Mouse (Mus musculus) hindbrain, embryonic 13.5 days (tissue): ENCODE measurements around the gene Lrp6. TPM values are rescaled to one million over a fixed set of nuclear protein-coding genes. Genes with fewer than 3 reads are reported as not detected.

ENCODE experiments used
- ATAC-seq: fragments of 200-750 bp; cut with Nextera tagmentation; 2 replicates; pipeline ENCODE4 v1.8.0; 2017; ENCODE audit warnings: moderate TSS enrichment; ENCODE audit not compliant: low FRiP score
- H3K27ac ChIP-seq: fragments of 300-500 bp; sonication (generic); 2 replicates; pipeline ENCODE4 v1.5.1; 2015; ENCODE audit warnings: inconsistent platforms, mild to moderate bottlenecking, moderate library complexity
- H3K27me3 ChIP-seq: fragments of 300-500 bp; sonication (generic); 2 replicates; pipeline ENCODE4 v1.6.1; 2015; ENCODE audit warnings: mild to moderate bottlenecking, inconsistent platforms
- H3K36me3 ChIP-seq: fragments of 300-500 bp; sonication (generic); 2 replicates; pipeline ENCODE4 v1.6.1; 2015; ENCODE audit warnings: mild to moderate bottlenecking, inconsistent platforms
- H3K4me1 ChIP-seq: fragments of 300-500 bp; sonication (generic); replicated peaks from 2 replicates; pipeline ENCODE4 v1.6.1; 2015; ENCODE audit warnings: inconsistent platforms
- H3K4me2 ChIP-seq: fragments of 300-500 bp; sonication (generic); 2 replicates; pipeline ENCODE4 v1.6.1; 2015; ENCODE audit warnings: inconsistent platforms, mild to moderate bottlenecking, moderate library complexity
- H3K4me3 ChIP-seq: fragments of 300-500 bp; sonication (generic); 2 replicates; pipeline ENCODE4 v1.5.1; 2015; ENCODE audit warnings: mild to moderate bottlenecking, inconsistent platforms
- H3K9ac ChIP-seq: fragments of 300-500 bp; sonication (generic); 2 replicates; pipeline ENCODE4 v1.6.1; 2015; ENCODE audit warnings: mild to moderate bottlenecking, inconsistent platforms
- H3K9me3 ChIP-seq: fragments of 300-500 bp; sonication (generic); 2 replicates; pipeline ENCODE4 v1.6.1; 2016; ENCODE audit warnings: inconsistent platforms
- WGBS: fragments of 180-500 bp; shearing (Covaris S2); methylation state at CpG from one replicate; pipeline ENCODE4 v1.1.7; 2015; 5-methylcytosine and 5-hydroxymethylcytosine counted together
- polyA plus RNA-seq: library from polyadenylated mRNA; unstranded; fragments of >200 nt; fragmentation: Nextera tagmentation; extraction: Ambion mirVana; gene quantifications from 2 replicates; pipeline ENCODE4 v1.2.1, GENCODE M21; 2015

Lrp6 gene
- polyA plus RNA-seq, 1 experiment from 2014 or later, result 22.3 TPM

DNA sequence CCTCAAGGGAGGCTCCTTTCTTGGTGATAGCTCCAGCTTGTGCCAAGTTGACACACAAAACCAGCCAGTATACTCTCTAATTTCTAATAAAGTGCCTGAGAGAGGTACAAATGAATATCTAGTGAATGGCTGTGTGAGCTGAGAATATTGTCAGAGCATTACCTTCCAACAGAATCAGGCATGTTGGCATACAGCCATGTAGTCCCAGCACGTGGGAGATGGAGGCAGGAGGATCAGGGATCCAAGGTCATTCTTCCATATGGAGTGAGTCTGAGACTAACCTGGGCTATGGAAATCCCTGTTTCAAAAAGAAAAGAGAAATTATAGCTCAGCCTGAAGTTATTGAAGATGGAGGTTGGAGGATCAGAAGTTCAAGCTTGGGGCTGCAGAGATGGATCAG, 32.5 kb upstream of the Lrp6 start:
- Histone ChIP-seq H3K27ac (no peak overlapping the region), H3K4me1 (no peaks in the 10 kb centered on the region), H3K4me2 (no peak overlapping the region), H3K36me3 (no peaks in the 10 kb centered on the region), H3K9me3 (no peaks in the 10 kb centered on the region), H3K9ac (no peak overlapping the region), H3K27me3 (no peaks in the 10 kb centered on the region), H3K4me3 (no peak overlapping the region)
- ATAC-seq, result no peak
- 83% methylated on average over 1 of the region's 1 CpGs for WGBS

DNA sequence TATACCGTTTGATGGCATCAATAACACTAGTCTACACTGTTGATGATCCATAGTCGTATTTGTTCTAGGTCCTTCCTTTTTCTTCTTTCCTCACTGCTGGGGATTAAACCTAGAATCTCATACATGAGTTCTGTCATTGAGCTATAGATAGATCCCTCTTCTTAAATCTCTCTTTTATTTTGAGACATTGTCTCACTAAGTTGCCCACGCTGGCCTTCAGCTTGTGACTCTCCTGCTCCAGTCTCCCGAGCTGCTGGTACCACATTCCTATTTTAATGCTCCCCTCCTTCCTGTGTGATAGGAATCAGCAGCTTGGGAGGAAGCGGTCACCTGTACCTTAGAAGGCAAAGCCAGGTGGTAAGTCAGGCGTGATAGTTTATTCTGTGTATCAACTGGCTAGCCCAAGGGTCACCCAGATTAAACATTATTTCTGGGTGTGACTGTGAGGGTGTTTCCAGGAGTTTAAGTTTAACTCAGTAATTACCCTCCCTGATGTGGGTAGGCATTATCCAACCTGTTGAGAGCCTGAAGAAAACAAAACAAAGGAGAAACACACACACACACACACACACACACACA, 31.0 kb upstream of the Lrp6 start:
- no peak overlapping the region for H3K9ac ChIP-seq
- no peaks in the 10 kb centered on the region for H3K27me3 ChIP-seq
- H3K9me3 ChIP-seq, result no peaks in the 10 kb centered on the region
- H3K4me3 ChIP-seq, result no peak overlapping the region
- H3K4me1 ChIP-seq, result no peaks in the 10 kb centered on the region
- no peak for ATAC-seq
- H3K36me3 ChIP-seq, result no peaks in the 10 kb centered on the region
- no peak overlapping the region for H3K27ac ChIP-seq
- WGBS, result 93% methylated on average over 6 of the region's 6 CpGs
- no peak overlapping the region for H3K4me2 ChIP-seq

DNA sequence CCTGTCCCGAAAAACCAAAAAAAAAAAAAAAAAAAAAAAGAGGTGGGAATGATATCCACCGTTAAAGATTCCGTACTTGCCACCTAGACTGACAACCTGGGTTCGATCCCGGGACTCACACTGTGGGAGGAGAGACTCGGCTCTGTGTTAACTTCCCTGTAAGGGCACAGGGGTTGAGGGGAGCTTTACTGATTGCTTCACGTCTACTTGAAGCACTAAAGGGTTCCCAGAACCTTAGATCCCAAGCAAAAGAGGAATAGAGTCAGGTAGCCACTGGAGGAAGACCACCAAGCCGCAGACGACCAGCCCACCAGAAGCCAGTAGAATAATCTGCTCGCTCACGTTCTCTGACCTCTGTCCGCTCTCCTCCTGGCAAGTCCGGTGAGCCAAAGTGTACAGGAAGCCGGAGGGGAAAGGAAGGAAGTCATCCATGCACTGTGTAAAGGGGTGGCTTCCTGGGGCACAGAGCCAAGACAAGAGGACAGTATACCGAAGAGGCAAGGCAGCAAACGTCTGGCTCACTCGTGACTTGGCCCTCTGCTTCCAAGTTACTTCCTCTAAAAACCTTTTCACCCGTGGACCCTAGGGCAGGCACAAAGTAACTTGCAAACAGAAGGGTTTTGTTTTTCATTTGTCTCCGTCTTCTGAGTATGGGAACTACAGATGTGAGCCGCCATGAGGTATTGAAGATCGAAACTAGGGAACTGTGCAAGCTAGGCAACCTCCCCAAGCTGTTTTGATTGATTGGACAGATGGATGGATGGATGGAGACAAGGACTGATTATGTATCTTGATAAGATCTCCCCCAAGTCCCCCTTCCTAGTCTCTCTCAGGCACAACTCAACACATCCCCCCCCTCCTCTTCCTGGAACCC, 28.0 kb upstream of the Lrp6 start:
- H3K4me3 ChIP-seq, result no peak overlapping the region
- no peaks in the 10 kb centered on the region for H3K4me1 ChIP-seq
- no peak for ATAC-seq
- no peaks in the 10 kb centered on the region for H3K36me3 ChIP-seq
- no peak overlapping the region for H3K9ac ChIP-seq
- no peaks in the 10 kb centered on the region for H3K9me3 ChIP-seq
- no peak overlapping the region for H3K27ac ChIP-seq
- no peak overlapping the region for H3K4me2 ChIP-seq
- WGBS, result 84% methylated on average over 21 of the region's 21 CpGs
- no peaks in the 10 kb centered on the region for H3K27me3 ChIP-seq

- no peak overlapping the region for H3K4me3 ChIP-seq
- no peaks in the 10 kb centered on the region for H3K36me3 ChIP-seq
- no peaks in the 10 kb centered on the region for H3K4me1 ChIP-seq
- H3K27ac ChIP-seq, result no peak overlapping the region
- no peaks in the 10 kb centered on the region for H3K9me3 ChIP-seq
- no peak overlapping the region for H3K9ac ChIP-seq
- no peak for ATAC-seq
- 89% methylated on average over 2 of the region's 2 CpGs for WGBS
- no peaks in the 10 kb centered on the region for H3K27me3 ChIP-seq
- no peak overlapping the region for H3K4me2 ChIP-seq
These were observed 24.8 kb upstream of the Lrp6 start for GRCm38 (mm10) chr6:134591614-134592013.

DNA sequence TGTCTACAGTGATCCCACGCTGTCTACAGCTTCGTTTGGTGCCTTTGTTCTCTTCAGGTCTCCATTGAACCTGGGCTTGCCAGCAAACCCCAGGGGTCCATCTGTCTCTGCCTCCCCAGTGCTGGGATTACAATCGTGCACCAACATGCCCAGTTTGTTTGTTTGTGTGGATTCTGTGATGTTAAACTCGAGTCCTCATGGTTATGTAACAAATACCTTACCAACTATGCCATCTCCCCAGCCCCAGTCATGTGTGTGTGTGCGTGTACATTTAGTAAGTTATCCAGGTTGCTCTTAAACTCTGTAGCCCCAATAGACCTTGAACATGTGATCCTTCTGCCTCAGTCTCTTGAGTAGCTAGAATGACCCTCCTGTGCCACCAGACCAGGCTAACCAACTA, 19.5 kb upstream of the Lrp6 start:
- ATAC-seq, result no peak
- Histone ChIP-seq H3K4me2 (no peak overlapping the region), H3K27me3 (no peaks in the 10 kb centered on the region), H3K4me3 (no peak overlapping the region), H3K9ac (no peak overlapping the region), H3K36me3 (no peaks in the 10 kb centered on the region), H3K9me3 (peaks cover 3% of the 10 kb centered on the region; the same call in 1 of the 2 replicates), H3K4me1 (no peaks in the 10 kb centered on the region), H3K27ac (no peak overlapping the region)
- whole genome bisulfite sequencing, result 82% methylated on average over 5 of the region's 5 CpGs

DNA sequence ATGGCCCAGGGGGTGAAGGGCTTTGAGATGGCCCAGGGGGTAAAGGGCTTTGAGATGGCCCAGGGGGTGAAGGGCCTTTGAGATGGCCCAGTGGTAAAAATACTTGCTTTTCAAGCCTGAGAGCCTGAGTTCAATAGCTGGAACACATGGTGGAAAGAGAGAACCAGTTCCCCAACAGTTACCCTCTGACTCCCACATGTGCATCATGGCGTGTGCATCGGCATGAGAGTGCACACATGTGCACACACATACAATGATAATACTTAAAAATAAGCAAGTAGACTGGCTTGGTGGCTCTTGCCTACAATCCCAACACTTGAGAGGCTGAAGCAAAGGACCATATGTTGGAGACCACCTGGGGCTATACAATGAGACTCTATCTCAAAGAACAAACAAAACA, 17.9 kb upstream of the Lrp6 start:
- ATAC-seq, result no peak
- Histone ChIP-seq H3K27ac (no peak overlapping the region), H3K9me3 (peaks cover 3% of the 10 kb centered on the region; the same call in 1 of the 2 replicates), H3K36me3 (no peaks in the 10 kb centered on the region), H3K27me3 (no peaks in the 10 kb centered on the region), H3K9ac (no peak overlapping the region), H3K4me2 (no peak overlapping the region), H3K4me1 (no peaks in the 10 kb centered on the region), H3K4me3 (no peak overlapping the region)
- WGBS, result 95% methylated on average over 2 of the region's 2 CpGs

- Histone ChIP-seq H3K4me2 (no peak overlapping the region), H3K9me3 (peaks cover 3% of the 10 kb centered on the region; the same call in 1 of the 2 replicates), H3K27ac (no peak overlapping the region), H3K4me1 (no peaks in the 10 kb centered on the region), H3K4me3 (no peak overlapping the region), H3K36me3 (no peaks in the 10 kb centered on the region), H3K27me3 (no peaks in the 10 kb centered on the region), H3K9ac (no peak overlapping the region)
- no peak for ATAC-seq
- WGBS, result 26% methylated on average over 5 of the region's 5 CpGs
These were observed 15.3 kb upstream of the Lrp6 start for GRCm38 (mm10) chr6:134582110-134582509.

GRCm38 (mm10) chr6:134579506-134579905, 12.7 kb upstream of the Lrp6 start:
- Histone ChIP-seq H3K9ac (no peak overlapping the region), H3K4me2 (no peak overlapping the region), H3K36me3 (no peaks in the 10 kb centered on the region), H3K9me3 (no peaks in the 10 kb centered on the region), H3K4me1 (no peaks in the 10 kb centered on the region), H3K4me3 (no peak overlapping the region), H3K27me3 (no peaks in the 10 kb centered on the region), H3K27ac (no peak overlapping the region)
- ATAC-seq, result no peak
- 92% methylated on average over 4 of the region's 4 CpGs for WGBS

- WGBS, result 64% methylated on average over 6 of the region's 6 CpGs
- Histone ChIP-seq H3K27me3 (no peaks in the 10 kb centered on the region), H3K4me2 (no peak overlapping the region), H3K4me3 (no peak overlapping the region), H3K9me3 (no peaks in the 10 kb centered on the region), H3K27ac (no peak overlapping the region), H3K36me3 (no peaks in the 10 kb centered on the region), H3K9ac (no peak overlapping the region), H3K4me1 (no peaks in the 10 kb centered on the region)
- ATAC-seq, result no peak
These were observed 11.3 kb upstream of the Lrp6 start for GRCm38 (mm10) chr6:134578039-134578438.

DNA sequence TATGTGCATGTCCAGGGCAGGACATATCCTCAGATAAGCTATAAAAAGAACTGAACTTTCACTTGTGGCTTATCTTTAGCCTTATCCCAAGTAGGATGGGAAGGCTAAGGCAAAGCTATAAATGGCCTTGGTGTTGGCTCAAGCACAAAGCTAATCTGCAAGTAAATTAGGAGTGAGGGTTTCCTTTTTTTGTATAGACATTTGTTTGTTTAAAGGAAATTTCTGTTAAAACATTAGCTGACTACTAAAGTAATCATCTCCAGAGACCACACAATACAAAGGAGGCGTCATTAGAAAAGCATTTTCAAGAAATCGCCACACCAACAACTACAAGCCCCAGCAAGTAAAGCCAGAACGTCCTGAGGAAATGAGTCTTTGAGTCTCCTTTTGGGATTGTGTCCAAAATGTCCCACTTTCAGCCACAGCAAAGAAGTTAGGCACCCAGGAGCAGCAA, 8.6 kb upstream of the Lrp6 start:
- Histone ChIP-seq H3K9ac (no peak overlapping the region), H3K9me3 (no peaks in the 10 kb centered on the region), H3K4me1 (no peaks in the 10 kb centered on the region), H3K36me3 (no peaks in the 10 kb centered on the region), H3K4me2 (no peak overlapping the region), H3K27ac (no peak overlapping the region), H3K4me3 (no peak overlapping the region), H3K27me3 (no peaks in the 10 kb centered on the region)
- ATAC-seq, result no peak
- WGBS, result 72% methylated on average over 3 of the region's 3 CpGs

DNA sequence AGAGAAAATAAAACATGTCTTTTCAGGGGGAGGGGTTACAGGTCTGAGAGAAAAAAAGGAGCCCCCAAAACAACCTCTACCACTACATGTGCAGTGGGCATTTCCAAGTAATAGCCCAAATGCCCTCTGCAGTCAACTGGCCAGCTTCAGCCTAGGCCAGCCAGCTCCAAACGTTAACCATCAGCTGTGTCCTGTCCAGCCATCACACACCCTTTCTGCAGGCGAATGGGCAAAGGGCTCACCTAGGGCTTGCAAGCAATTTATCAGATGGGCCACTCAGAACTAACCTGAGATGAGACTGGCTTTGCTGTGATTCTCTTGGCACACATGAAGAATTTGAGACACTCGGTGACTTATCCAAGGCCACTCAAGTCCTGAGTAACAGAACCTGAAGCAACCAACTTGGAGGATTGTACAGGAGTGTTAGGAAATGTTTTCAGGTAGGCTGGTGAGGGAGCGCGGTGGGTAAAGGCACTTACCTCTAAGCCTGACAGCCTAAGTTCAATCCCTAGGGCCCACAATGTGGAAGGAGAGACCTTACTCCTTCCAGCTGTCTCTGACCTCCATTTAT, 1.3 kb upstream of the Lrp6 start:
- WGBS, result 67% methylated on average over 5 of the region's 5 CpGs
- ATAC-seq, result no peak

DNA sequence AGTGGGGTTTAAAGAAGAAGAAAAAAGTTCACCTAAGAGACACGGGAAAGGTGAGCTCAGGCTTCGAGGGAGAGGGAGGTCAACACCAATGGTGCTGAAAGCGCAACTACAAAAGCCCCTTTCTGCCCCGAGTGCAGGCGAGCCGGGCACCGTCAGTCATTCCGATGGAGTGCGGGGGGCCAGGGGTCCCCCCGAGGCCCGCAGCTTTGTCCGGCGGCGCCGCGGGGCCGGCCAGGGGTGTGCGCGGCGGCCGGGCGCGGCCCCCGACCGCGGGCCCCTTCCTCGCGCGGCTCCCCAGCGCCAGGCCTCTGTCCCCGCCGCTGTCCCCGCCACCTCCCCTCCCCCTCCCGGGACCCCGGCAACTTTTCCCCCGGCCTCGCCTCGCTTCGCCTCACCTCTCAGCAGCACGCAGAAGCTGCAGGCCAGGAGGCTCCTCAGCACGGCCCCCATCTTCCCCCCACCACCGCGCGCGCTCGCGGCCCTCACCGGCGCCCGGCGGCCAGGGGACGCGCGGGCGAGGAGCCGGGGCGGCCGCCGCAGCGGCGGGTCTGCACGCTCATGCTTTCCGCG, 432 bp downstream of the Lrp6 start:
- Histone ChIP-seq H3K4me1 (peaks cover 37% of the 10 kb centered on the region), H3K27ac (peak overlapping the region; percentile 100), H3K36me3 (no peaks in the 10 kb centered on the region), H3K9me3 (no peaks in the 10 kb centered on the region), H3K27me3 (no peaks in the 10 kb centered on the region), H3K4me2 (peak overlapping the region; percentile 76), H3K4me3 (peak overlapping the region; percentile 95), H3K9ac (peak overlapping the region; percentile 97)
- ATAC-seq, result peak; percentile 82
- under 1% methylated on average over 48 of the region's 64 CpGs for WGBS

More for the DNA sequence above, 1.3 kb upstream of the Lrp6 start:
- no peaks in the 10 kb centered on the region for H3K9me3 ChIP-seq
- H3K36me3 ChIP-seq, result no peaks in the 10 kb centered on the region
- H3K4me2 ChIP-seq, result no peak overlapping the region
- no peak overlapping the region for H3K27ac ChIP-seq
- peaks cover 32% of the 10 kb centered on the region for H3K4me1 ChIP-seq
- H3K27me3 ChIP-seq, result no peaks in the 10 kb centered on the region
- no peak overlapping the region for H3K9ac ChIP-seq
- no peak overlapping the region for H3K4me3 ChIP-seq
